Mouse (Mus musculus): ENCODE data around the gene Rfc5. TPM values are rescaled to one million over a fixed set of nuclear protein-coding genes. Genes with fewer than 3 reads are reported as not detected.
"Not testable (repeated sequence)": the region's sequence is repeated elsewhere in the genome, so short reads cannot be mapped to it uniquely, and the experiment has no call there.

Rfc5 gene
- 72.1 and 82.9 TPM in 2 replicates for polyA plus RNA-seq (2014; fragmentation: Nextera tagmentation; extraction: Ambion mirVana)

DNA sequence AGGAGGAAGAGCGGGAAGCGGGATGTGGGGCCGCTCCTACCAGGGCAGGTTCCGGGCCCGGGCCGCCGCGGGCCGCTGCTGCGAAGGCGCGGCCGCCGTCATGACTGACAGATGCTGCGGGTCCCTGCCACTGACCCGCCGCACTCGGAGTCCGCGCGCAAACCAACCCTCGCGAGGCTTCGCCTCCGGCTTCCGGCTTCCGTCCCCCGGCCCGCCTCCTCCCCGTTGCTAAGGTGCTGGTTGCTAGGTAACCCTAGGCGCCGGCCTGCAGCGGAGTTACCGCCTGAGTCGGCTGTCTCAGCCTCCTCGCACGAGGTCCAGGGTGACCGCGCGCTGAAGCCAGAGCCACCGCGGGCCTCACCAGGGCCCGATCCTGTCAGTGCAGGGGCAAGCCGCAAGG, at the start of gene Rfc5:
TSS of gene Rfc5 (minus strand) at position 171 of the 400 bp plus-strand sequence.
- under 1% methylated on average over 44 of the region's 44 CpGs for WGBS
- peaks cover 2% of the 10 kb centered on the region; the same call in 1 of the 2 replicates for H3K4me1 ChIP-seq (replicated peaks; ENCODE audit: control insufficient read depth, insufficient read depth, low read length)
- peak within 1 kb of the TSS; percentile 81 for H3K9ac ChIP-seq (ENCODE audit: low read depth, low read length)
- DNase-seq (ENCODE audit: low spot score), result peak; percentile 97
- H3K27me3 ChIP-seq (ENCODE audit: control insufficient read depth, insufficient read depth, low read length), result no peaks in the 10 kb centered on the region
- H3K4me3 ChIP-seq (ENCODE audit: low read depth, low read length), result peak within 1 kb of the TSS; percentile 60
- H3K27ac ChIP-seq (ENCODE audit: low read depth, low read length), result peak within 1 kb of the TSS; percentile 30; the same call in 1 of the 2 replicates
- no peaks in the 10 kb centered on the region; the same call in 1 of the 2 replicates for H3K36me3 ChIP-seq (ENCODE audit: control insufficient read depth, insufficient read depth, low read length)
- peak within 1 kb of the TSS; percentile 58 for H3K4me2 ChIP-seq (replicated peaks; ENCODE audit: low read depth, low read length)
- ATAC-seq (ENCODE audit: low FRiP score), result peak; percentile 97
- H3K9me3 ChIP-seq (ENCODE audit: control insufficient read depth, low read length), result no peaks in the 10 kb centered on the region

- H3K4me3 ChIP-seq (ENCODE audit: low read depth, low read length); H3K9me3 ChIP-seq (ENCODE audit: control insufficient read depth, low read length); H3K4me1 ChIP-seq (replicated peaks; ENCODE audit: control insufficient read depth, insufficient read depth, low read length); H3K27ac ChIP-seq (ENCODE audit: low read depth, low read length); H3K4me2 ChIP-seq (replicated peaks; ENCODE audit: low read depth, low read length); DNase-seq (ENCODE audit: low spot score); H3K36me3 ChIP-seq (ENCODE audit: control insufficient read depth, insufficient read depth, low read length); H3K9ac ChIP-seq (ENCODE audit: low read depth, low read length); H3K27me3 ChIP-seq (ENCODE audit: control insufficient read depth, insufficient read depth, low read length); ATAC-seq (ENCODE audit: low FRiP score): not testable (repeated sequence)
- 92% methylated on average over 7 of the region's 7 CpGs for WGBS
Measured at GRCm38 (mm10) chr5:117433501-117433900, 44.7 kb upstream of the Rfc5 start.

DNA sequence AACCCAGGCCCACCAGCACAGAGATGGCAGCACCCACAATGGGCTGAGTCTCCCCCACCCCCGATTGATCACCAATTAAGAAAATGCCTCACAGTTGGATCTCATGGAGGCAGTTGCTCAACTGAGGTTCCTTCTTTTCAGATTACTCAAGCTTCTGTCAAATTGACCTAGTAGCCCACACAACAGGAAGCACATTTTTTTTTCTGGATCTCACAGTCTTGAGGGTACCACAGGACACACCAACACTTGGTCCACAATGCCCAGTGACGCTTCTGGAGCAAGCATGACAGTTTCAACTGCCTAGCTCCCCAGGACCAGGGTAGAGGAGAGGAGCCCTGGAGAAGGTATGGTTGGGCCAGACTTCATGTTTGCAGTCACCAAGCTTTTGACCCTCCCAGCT, 28.6 kb upstream of the Rfc5 start:
- H3K36me3 ChIP-seq (ENCODE audit: control insufficient read depth, insufficient read depth, low read length), result no peaks in the 10 kb centered on the region
- H3K4me1 ChIP-seq (replicated peaks; ENCODE audit: control insufficient read depth, insufficient read depth, low read length), result peaks cover 3% of the 10 kb centered on the region; the same call in 1 of the 2 replicates
- WGBS, result 56% methylated on average over 2 of the region's 2 CpGs
- H3K9me3 ChIP-seq (ENCODE audit: control insufficient read depth, low read length), result no peaks in the 10 kb centered on the region
- H3K4me2 ChIP-seq (replicated peaks; ENCODE audit: low read depth, low read length), result no peak overlapping the region
- no peak for ATAC-seq (ENCODE audit: low FRiP score)
- no peak overlapping the region for H3K9ac ChIP-seq (ENCODE audit: low read depth, low read length)
- no peak for DNase-seq (ENCODE audit: low spot score)
- no peak overlapping the region for H3K27ac ChIP-seq (ENCODE audit: low read depth, low read length)
- H3K27me3 ChIP-seq (ENCODE audit: control insufficient read depth, insufficient read depth, low read length), result peaks cover 3% of the 10 kb centered on the region
- no peak overlapping the region for H3K4me3 ChIP-seq (ENCODE audit: low read depth, low read length)

- 29% methylated on average over 19 of the region's 19 CpGs for whole genome bisulfite sequencing
- DNase-seq (ENCODE audit: low spot score) (peak; percentile 8), ATAC-seq (ENCODE audit: low FRiP score) (no peak)
Measured at GRCm38 (mm10) chr5:117415011-117415912, 26.4 kb upstream of the Rfc5 start.

GRCm38 (mm10) chr5:117414611-117415010, 25.8 kb upstream of the Rfc5 start:
- DNase-seq (ENCODE audit: low spot score) (peak; percentile 30), ATAC-seq (ENCODE audit: low FRiP score) (peak; percentile 23; the same call in 1 of the 2 replicates)
- Histone ChIP-seq H3K9ac (ENCODE audit: low read depth, low read length) (peak overlapping the region; percentile 74), H3K4me1 (replicated peaks; ENCODE audit: control insufficient read depth, insufficient read depth, low read length) (peaks cover 3% of the 10 kb centered on the region; the same call in 1 of the 2 replicates), H3K27me3 (ENCODE audit: control insufficient read depth, insufficient read depth, low read length) (peaks cover 3% of the 10 kb centered on the region), H3K4me3 (ENCODE audit: low read depth, low read length) (peak overlapping the region; percentile 59), H3K4me2 (replicated peaks; ENCODE audit: low read depth, low read length) (peak overlapping the region; percentile 91), H3K9me3 (ENCODE audit: control insufficient read depth, low read length) (no peaks in the 10 kb centered on the region), H3K27ac (ENCODE audit: low read depth, low read length) (peak overlapping the region; percentile 96), H3K36me3 (ENCODE audit: control insufficient read depth, insufficient read depth, low read length) (no peaks in the 10 kb centered on the region)
- WGBS, result 3% methylated on average over 10 of the region's 10 CpGs

More at GRCm38 (mm10) chr5:117415011-117415912, 26.4 kb upstream of the Rfc5 start:
- Histone ChIP-seq H3K27ac (ENCODE audit: low read depth, low read length) (0 out of 2 replicates have a peak overlapping the region, but pooled peaks have one; percentile 17), H3K27me3 (ENCODE audit: control insufficient read depth, insufficient read depth, low read length) (peaks cover 3% of the 10 kb centered on the region), H3K4me1 (replicated peaks; ENCODE audit: control insufficient read depth, insufficient read depth, low read length) (peaks cover 3% of the 10 kb centered on the region; the same call in 1 of the 2 replicates), H3K4me3 (ENCODE audit: low read depth, low read length) (peak overlapping the region; percentile 59), H3K9ac (ENCODE audit: low read depth, low read length) (peak overlapping the region; percentile 74), H3K9me3 (ENCODE audit: control insufficient read depth, low read length) (no peaks in the 10 kb centered on the region), H3K4me2 (replicated peaks; ENCODE audit: low read depth, low read length) (peak overlapping the region; percentile 91), H3K36me3 (ENCODE audit: control insufficient read depth, insufficient read depth, low read length) (no peaks in the 10 kb centered on the region)

DNA sequence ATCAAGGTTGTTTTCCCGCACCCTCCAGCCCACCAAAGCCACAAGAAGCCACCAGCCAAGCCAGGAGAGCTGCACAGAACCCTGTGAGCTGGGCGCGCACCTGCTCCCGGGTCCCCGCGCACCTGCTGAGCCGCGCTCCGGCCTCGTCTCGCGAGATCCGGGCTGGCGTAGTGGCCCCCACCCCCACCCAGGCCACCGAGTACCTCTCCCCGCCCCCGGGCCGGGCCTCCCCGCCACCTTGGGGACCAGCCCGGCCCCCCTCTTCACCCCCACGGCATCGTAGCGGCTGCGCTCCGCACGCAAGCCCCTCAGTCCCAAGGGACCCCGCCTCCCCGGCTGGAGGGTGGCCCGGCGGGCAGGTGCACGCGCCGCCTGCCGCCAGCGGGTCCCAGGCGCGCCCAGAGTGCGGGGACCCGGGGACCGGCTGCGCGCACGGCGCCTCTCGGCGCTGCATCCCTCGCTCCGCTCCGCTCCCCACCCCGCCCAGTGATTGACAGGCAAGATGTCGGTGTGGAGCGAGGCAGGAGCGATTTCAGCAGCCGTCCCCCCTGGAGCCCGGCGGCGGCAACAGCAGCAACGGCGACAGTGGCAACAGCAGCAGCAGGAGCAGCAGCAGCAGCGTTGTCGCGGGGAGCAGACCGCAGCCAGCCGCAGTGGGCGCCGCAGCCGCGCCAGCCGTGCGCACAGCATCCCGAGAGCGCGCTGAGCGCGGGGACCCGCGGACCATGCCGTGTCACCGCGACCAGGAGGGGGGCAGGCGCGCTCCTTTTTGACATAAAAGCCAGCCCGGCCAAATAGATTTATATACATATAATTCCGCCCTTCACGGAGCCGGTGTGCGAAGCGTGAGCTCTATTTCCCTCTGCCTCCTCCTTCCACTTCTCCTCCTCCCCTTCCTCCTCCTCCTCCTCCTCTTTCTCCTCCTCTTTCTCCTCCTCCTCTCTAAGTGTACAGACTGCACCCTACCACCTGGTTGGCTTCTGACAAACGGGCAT, 25.0 kb upstream of the Rfc5 start, which contains the start of gene Ksr2:
TSS of gene Ksr2 (plus strand) at position 494 of the 995 bp plus-strand sequence.
- ATAC-seq (ENCODE audit: low FRiP score) (peak; percentile 90), DNase-seq (ENCODE audit: low spot score) (peak; percentile 81)
- Histone ChIP-seq H3K9me3 (ENCODE audit: control insufficient read depth, low read length) (no peaks in the 10 kb centered on the region), H3K27ac (ENCODE audit: low read depth, low read length) (peak within 1 kb of the TSS; percentile 96), H3K4me2 (replicated peaks; ENCODE audit: low read depth, low read length) (peak within 1 kb of the TSS; percentile 91), H3K9ac (ENCODE audit: low read depth, low read length) (peak within 1 kb of the TSS; percentile 74), H3K36me3 (ENCODE audit: control insufficient read depth, insufficient read depth, low read length) (no peaks in the 10 kb centered on the region), H3K27me3 (ENCODE audit: control insufficient read depth, insufficient read depth, low read length) (peaks cover 3% of the 10 kb centered on the region), H3K4me1 (replicated peaks; ENCODE audit: control insufficient read depth, insufficient read depth, low read length) (peaks cover 3% of the 10 kb centered on the region; the same call in 1 of the 2 replicates), H3K4me3 (ENCODE audit: low read depth, low read length) (peak within 1 kb of the TSS; percentile 59)
- under 1% methylated on average over 89 of the region's 89 CpGs for WGBS

GRCm38 (mm10) chr5:117409369-117409768, 20.5 kb upstream of the Rfc5 start:
- Histone ChIP-seq H3K36me3 (ENCODE audit: control insufficient read depth, insufficient read depth, low read length) (no peaks in the 10 kb centered on the region), H3K4me1 (replicated peaks; ENCODE audit: control insufficient read depth, insufficient read depth, low read length) (no peaks in the 10 kb centered on the region), H3K9ac (ENCODE audit: low read depth, low read length) (no peak overlapping the region), H3K9me3 (ENCODE audit: control insufficient read depth, low read length) (no peaks in the 10 kb centered on the region), H3K27ac (ENCODE audit: low read depth, low read length) (no peak overlapping the region), H3K4me2 (replicated peaks; ENCODE audit: low read depth, low read length) (no peak overlapping the region), H3K4me3 (ENCODE audit: low read depth, low read length) (no peak overlapping the region), H3K27me3 (ENCODE audit: control insufficient read depth, insufficient read depth, low read length) (peaks cover 2% of the 10 kb centered on the region; the same call in 1 of the 2 replicates)
- DNase-seq (ENCODE audit: low spot score) (no peak), ATAC-seq (ENCODE audit: low FRiP score) (no peak)
- 75% methylated on average over 6 of the region's 6 CpGs for WGBS

- H3K4me1 ChIP-seq (replicated peaks; ENCODE audit: control insufficient read depth, insufficient read depth, low read length), result no peaks in the 10 kb centered on the region
- DNase-seq (ENCODE audit: low spot score) (peak; percentile 45), ATAC-seq (ENCODE audit: low FRiP score) (no peak)
- no peaks in the 10 kb centered on the region for H3K36me3 ChIP-seq (ENCODE audit: control insufficient read depth, insufficient read depth, low read length)
- no peak overlapping the region for H3K27ac ChIP-seq (ENCODE audit: low read depth, low read length)
- no peak overlapping the region for H3K4me3 ChIP-seq (ENCODE audit: low read depth, low read length)
- 69% methylated on average over 4 of the region's 4 CpGs for WGBS
- no peaks in the 10 kb centered on the region for H3K9me3 ChIP-seq (ENCODE audit: control insufficient read depth, low read length)
- H3K27me3 ChIP-seq (ENCODE audit: control insufficient read depth, insufficient read depth, low read length), result no peaks in the 10 kb centered on the region; the same call in 1 of the 2 replicates
- no peak overlapping the region for H3K4me2 ChIP-seq (replicated peaks; ENCODE audit: low read depth, low read length)
- H3K9ac ChIP-seq (ENCODE audit: low read depth, low read length), result no peak overlapping the region
Measured at GRCm38 (mm10) chr5:117408216-117408615, 19.4 kb upstream of the Rfc5 start.
